Mouse (Mus musculus) liver, embryonic 14 days (tissue): ENCODE results near the gene Mxd4. TPM values are rescaled to one million over a fixed set of nuclear protein-coding genes. Genes with fewer than 3 reads are reported as not detected.

Experiments
- polyA plus RNA-seq: library from polyadenylated mRNA; depleted of rRNA; stranded (reverse); fragments of >200 nt; gene quantifications from 2 replicates; pipeline ENCODE4 v1.2.3, GENCODE M21; 2012; rRNA removed

Mxd4 gene
- 5.4 and 6.9 TPM in 2 replicates for polyA plus RNA-seq

GRCm38 (mm10) chr5:34187601-34188316 lies at the start of gene Mxd4:
TSS of gene Mxd4 (minus strand) at chr5:34187720.

GRCm38 (mm10) chr5:34168950-34169891 lies 18.3 kb downstream of the Mxd4 start, which contains the start of the genes Poln and Haus3:
TSS of gene Poln (minus strand) at chr5:34169448.
TSS of gene Haus3 (minus strand) at chr5:34169527.

Other genes starting within 250 kb of the Mxd4 start
- 2.5 and 3.2 TPM in 2 replicates for gene Gm1673, start 204.3 kb downstream of the Mxd4 start, polyA plus RNA-seq
- 0.11 and 0.13 TPM in 2 replicates for gene Nat8l, start 191.7 kb downstream of the Mxd4 start, polyA plus RNA-seq
- 0.16 and 0.25 TPM in 2 replicates for gene Poln, start 18.3 kb downstream of the Mxd4 start, polyA plus RNA-seq
- gene Haus3, start 18.2 kb downstream of the Mxd4 start, polyA plus RNA-seq = 9.7 and 11.9 TPM in 2 replicates
- gene Zfyve28, start 100.7 kb upstream of the Mxd4 start, polyA plus RNA-seq = 0.02 and 0.06 TPM in 2 replicates
- gene Cfap99, start 100.9 kb upstream of the Mxd4 start, polyA plus RNA-seq = not detected in 2 replicates
- 51.7 and 56.1 TPM in 2 replicates for gene Rnf4, start 148.6 kb upstream of the Mxd4 start, polyA plus RNA-seq
- 6.8 and 7.0 TPM in 2 replicates for gene Fam193a, start 182.2 kb upstream of the Mxd4 start, polyA plus RNA-seq